Mouse (Mus musculus): ENCODE measurements at regions not wholly inside any gene's neighbourhood (a gene's known extent, or its start where the extent isn't known, plus 50 kb on each side); places are given as distances from the start of the nearest gene placed in this dataset.

DNA sequence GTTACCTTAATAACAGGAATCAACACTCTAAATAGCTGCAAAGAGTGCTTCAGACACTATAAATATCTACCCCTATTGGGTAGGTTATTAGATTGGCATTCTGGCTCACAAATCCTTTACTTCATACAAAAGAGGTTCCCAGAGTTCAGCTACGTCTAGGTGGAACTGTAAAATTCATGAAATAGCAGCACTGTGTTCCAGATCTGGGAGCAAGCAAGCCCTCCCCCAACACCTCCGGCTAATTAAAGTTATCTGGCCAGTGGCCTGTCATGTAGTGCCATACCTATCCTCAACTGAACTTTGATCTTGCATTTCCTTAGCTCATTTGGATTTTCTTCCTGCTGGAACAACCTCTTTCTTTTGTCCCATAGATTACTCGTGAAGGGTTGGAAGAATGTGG, 75.4 kb upstream of the Ppp2r3a start:
- Histone ChIP-seq H3K79me2 (ENCODE audit: control insufficient read depth, insufficient read depth, low read length, poor library complexity) (no peaks in the 10 kb centered on the region), H3K36me3 (ENCODE audit: control insufficient read depth in 1 of 2, insufficient read depth in 2 of 2, low read length in 2 of 2) (no peaks in the 10 kb centered on the region), H3K4me1 (ENCODE audit: control insufficient read depth in 1 of 2, insufficient read depth in 2 of 2, low read length in 2 of 2) (no peaks in the 10 kb centered on the region), H3K27ac (ENCODE audit: control insufficient read depth, low read depth, low read length) (no peak overlapping the region), H3K4me3 (ENCODE audit: control insufficient read depth in 1 of 2, insufficient read depth in 1 of 2, low read depth in 2 of 2, low read length in 2 of 2) (no peak overlapping the region), H3K9me3 (replicated peaks; ENCODE audit: insufficient read depth, low read length) (no peaks in the 10 kb centered on the region), H3K9ac (ENCODE audit: control insufficient read depth, low read depth, low read length, poor library complexity, severe bottlenecking) (no peak overlapping the region), H3K27me3 (ENCODE audit: control insufficient read depth in 1 of 2, insufficient read depth in 2 of 2, low read length in 2 of 2) (no peaks in the 10 kb centered on the region)
- no peak for DNase-seq (ENCODE audit: low read depth, low spot score)
- TF ChIP-seq MYB (IDR thresholded peaks at IDR 0.05; ENCODE audit: low read depth, low read length): no peak
- no peak for TF ChIP-seq RCOR1 (IDR thresholded peaks at IDR 0.05; ENCODE audit: low read depth, low read length)
- no peak for TF ChIP-seq MYC (IDR thresholded peaks at IDR 0.05; ENCODE audit: low read depth, low read length)
- no peak for TF ChIP-seq NELFE (IDR thresholded peaks at IDR 0.05; ENCODE audit: low read depth, low read length)
- no peak for TF ChIP-seq USF1 (IDR thresholded peaks at IDR 0.05; ENCODE audit: low read depth, low read length)
- TF ChIP-seq ETS1 (IDR thresholded peaks at IDR 0.05; ENCODE audit: low read depth, low read length): no peak
- no peak for TF ChIP-seq MEF2A (IDR thresholded peaks at IDR 0.05; ENCODE audit: extremely low read depth, insufficient replicate concordance, low read depth, low read length, poor library complexity, severe bottlenecking)
- TF ChIP-seq TBP (IDR thresholded peaks at IDR 0.05; ENCODE audit: low read depth, low read length): no peak
- TF ChIP-seq MXI1 (IDR thresholded peaks at IDR 0.05; ENCODE audit: low read depth, low read length): no peak
- TF ChIP-seq NRF1 (IDR thresholded peaks at IDR 0.05; ENCODE audit: insufficient read depth, low read depth, low read length, poor library complexity, severe bottlenecking): no peak
- no peak for TF ChIP-seq GABPA (IDR thresholded peaks at IDR 0.05; ENCODE audit: low read depth, low read length)
- no peak for TF ChIP-seq ZNF384 (IDR thresholded peaks at IDR 0.05; ENCODE audit: low read depth, low read length)
- no peak for TF ChIP-seq MAZ (IDR thresholded peaks at IDR 0.05; ENCODE audit: low read depth, low read length)
- TF ChIP-seq USF2 (IDR thresholded peaks at IDR 0.05; ENCODE audit: borderline replicate concordance in 1 of 2, insufficient read depth in 1 of 2, low read depth in 1 of 2, low read length in 2 of 2): no peak
- TF ChIP-seq CTCF (IDR thresholded peaks at IDR 0.05 in 2 of 3, conservative IDR thresholded peaks at IDR 0.05 in 1 of 3; ENCODE audit: control insufficient read depth in 1 of 3, insufficient read depth in 1 of 3, low read depth in 2 of 3, low read length in 3 of 3, poor library complexity in 1 of 3, severe bottlenecking in 1 of 3): no peak
- no peak for TF ChIP-seq RAD21 (IDR thresholded peaks at IDR 0.05; ENCODE audit: low read depth, low read length)

GRCm38 (mm10) chr9:101314036-101314435, 62.4 kb upstream of the Ppp2r3a start:
- Histone ChIP-seq H3K79me2 (ENCODE audit: control insufficient read depth, insufficient read depth, low read length, poor library complexity) (no peaks in the 10 kb centered on the region), H3K9ac (ENCODE audit: control insufficient read depth, low read depth, low read length, poor library complexity, severe bottlenecking) (no peak overlapping the region), H3K27ac (ENCODE audit: control insufficient read depth, low read depth, low read length) (no peak overlapping the region), H3K27me3 (ENCODE audit: control insufficient read depth in 1 of 2, insufficient read depth in 2 of 2, low read length in 2 of 2) (no peaks in the 10 kb centered on the region), H3K4me1 (ENCODE audit: control insufficient read depth in 1 of 2, insufficient read depth in 2 of 2, low read length in 2 of 2) (no peaks in the 10 kb centered on the region), H3K36me3 (ENCODE audit: control insufficient read depth in 1 of 2, insufficient read depth in 2 of 2, low read length in 2 of 2) (no peaks in the 10 kb centered on the region), H3K4me3 (ENCODE audit: control insufficient read depth in 1 of 2, insufficient read depth in 1 of 2, low read depth in 2 of 2, low read length in 2 of 2) (no peak overlapping the region), H3K9me3 (replicated peaks; ENCODE audit: insufficient read depth, low read length) (no peaks in the 10 kb centered on the region)
- TF ChIP-seq CTCF (IDR thresholded peaks at IDR 0.05 in 2 of 3, conservative IDR thresholded peaks at IDR 0.05 in 1 of 3; ENCODE audit: control insufficient read depth in 1 of 3, insufficient read depth in 1 of 3, low read depth in 2 of 3, low read length in 3 of 3, poor library complexity in 1 of 3, severe bottlenecking in 1 of 3) (peak; percentile 46 to 82 (median 61)), ZC3H11A (IDR thresholded peaks at IDR 0.05; ENCODE audit: low read depth, low read length) (peak; percentile 82), SMC3 (IDR thresholded peaks at IDR 0.05; ENCODE audit: low read depth, low read length) (peak; percentile 84), RAD21 (IDR thresholded peaks at IDR 0.05; ENCODE audit: low read depth, low read length) (peak; percentile 91), E2F4 (IDR thresholded peaks at IDR 0.05; ENCODE audit: borderline replicate concordance, low read depth, low read length) (no peak), ZNF384 (IDR thresholded peaks at IDR 0.05; ENCODE audit: low read depth, low read length) (peak; percentile 98), NELFE (IDR thresholded peaks at IDR 0.05; ENCODE audit: low read depth, low read length) (no peak)
- peak; percentile 66 for DNase-seq (ENCODE audit: low read depth, low spot score)

Measured in MEL (cell line).